Mouse (Mus musculus): ENCODE measurements around the gene Rnf149. TPM values are rescaled to one million over a fixed set of nuclear protein-coding genes. Genes with fewer than 3 reads are reported as not detected.

The Rnf149 gene
- polyA plus RNA-seq, 1 experiment: 15.5 TPM

DNA sequence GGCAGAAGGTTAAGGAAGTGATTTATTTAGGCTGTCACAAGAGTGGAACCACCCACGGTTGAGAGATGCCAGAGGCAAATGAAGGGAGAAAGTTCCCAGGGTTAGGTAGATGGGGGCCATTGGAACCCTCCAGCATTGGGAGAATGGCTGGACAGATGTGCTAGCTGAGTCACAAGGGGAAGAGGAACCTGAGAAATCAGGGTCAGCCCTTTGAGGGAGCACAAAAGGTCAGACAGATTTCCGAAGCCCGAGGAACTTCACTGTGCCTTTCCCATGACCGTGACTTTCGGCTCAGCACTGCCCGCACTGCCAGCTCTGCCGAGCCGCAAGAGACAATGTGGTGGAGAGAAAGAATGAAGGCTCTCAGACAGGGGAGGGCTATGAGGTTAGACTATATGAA, 65.4 kb downstream of the Rnf149 start:
- Histone ChIP-seq H3K4me3 (ENCODE audit: extremely low read depth, insufficient read depth, insufficient read length) (no peak overlapping the region), H3K27ac (ENCODE audit: insufficient read depth, low read length) (no peak overlapping the region), H3K36me3 (ENCODE audit: control insufficient read depth, insufficient read depth, low read length) (no peaks in the 10 kb centered on the region), H3K4me1 (ENCODE audit: control insufficient read depth, insufficient read depth, insufficient read length) (no peaks in the 10 kb centered on the region), H3K27me3 (ENCODE audit: control insufficient read depth, insufficient read depth, low read length) (no peaks in the 10 kb centered on the region)
- 84% methylated on average over 8 of the region's 8 CpGs for WGBS
- TF ChIP-seq CTCF (IDR thresholded peaks at IDR 0.05; ENCODE audit: extremely low read depth, insufficient read depth, insufficient read length, insufficient replicate concordance) (no peak), POLR2A (IDR thresholded peaks at IDR 0.05; ENCODE audit: low read depth, low read length) (no peak)
- DNase-seq (ENCODE audit: low read depth in 1 of 2, low spot score in 2 of 2): no peak

DNA sequence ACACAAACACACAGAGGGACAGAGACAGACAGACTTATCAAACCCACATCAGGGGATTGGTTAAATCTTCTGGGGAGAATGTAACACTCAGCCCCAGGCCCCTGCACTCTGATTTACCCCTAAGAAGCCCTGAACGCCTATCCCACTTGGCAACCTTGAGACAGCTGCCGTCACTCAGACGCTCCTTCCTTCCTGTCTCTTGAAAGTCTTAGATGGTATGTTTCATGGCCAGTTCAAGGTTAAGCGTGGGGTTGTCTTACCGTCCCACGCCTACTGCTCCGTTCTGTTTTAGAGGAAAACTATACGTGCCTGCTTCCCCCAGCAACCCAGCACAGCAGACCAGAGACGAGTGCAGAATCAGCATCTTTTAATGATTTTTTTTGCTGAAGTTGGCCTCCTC, 71.6 kb downstream of the Rnf149 start:
- H3K27me3 ChIP-seq (ENCODE audit: control insufficient read depth, insufficient read depth, low read length): no peaks in the 10 kb centered on the region
- WGBS: 61% methylated on average over 9 of the region's 9 CpGs
- H3K4me1 ChIP-seq (ENCODE audit: control insufficient read depth, insufficient read depth, insufficient read length): peaks cover 10% of the 10 kb centered on the region; the same call in 1 of the 2 replicates
- TF ChIP-seq CTCF (IDR thresholded peaks at IDR 0.05; ENCODE audit: extremely low read depth, insufficient read depth, insufficient read length, insufficient replicate concordance) (no peak), POLR2A (IDR thresholded peaks at IDR 0.05; ENCODE audit: low read depth, low read length) (no peak)
- H3K27ac ChIP-seq (ENCODE audit: insufficient read depth, low read length): no peak overlapping the region
- no peaks in the 10 kb centered on the region for H3K36me3 ChIP-seq (ENCODE audit: control insufficient read depth, insufficient read depth, low read length)
- H3K4me3 ChIP-seq (ENCODE audit: extremely low read depth, insufficient read depth, insufficient read length): no peak overlapping the region
- no peak for DNase-seq (ENCODE audit: low read depth in 1 of 2, low spot score in 2 of 2)

DNA sequence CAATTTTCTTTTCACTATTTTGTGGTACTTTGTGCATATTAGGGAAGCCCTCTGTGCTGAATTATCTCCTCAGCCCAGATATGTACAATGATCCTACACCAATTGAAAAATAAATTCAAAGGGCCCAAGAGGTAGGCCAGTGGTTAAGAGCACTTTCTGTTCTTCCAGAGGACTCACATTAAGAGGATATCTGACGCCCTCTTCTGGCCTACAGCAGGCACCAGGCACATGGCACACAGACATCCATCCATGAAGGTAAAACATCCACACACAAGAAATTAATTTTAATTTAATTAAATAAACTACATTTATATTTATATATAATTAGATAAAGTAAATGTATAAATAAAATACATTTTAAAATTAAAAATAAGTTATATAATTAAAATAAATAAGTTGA, 72.9 kb downstream of the Rnf149 start:
- H3K27me3 ChIP-seq (ENCODE audit: control insufficient read depth, insufficient read depth, low read length): no peaks in the 10 kb centered on the region
- H3K4me3 ChIP-seq (ENCODE audit: extremely low read depth, insufficient read depth, insufficient read length): no peak overlapping the region
- no peak overlapping the region for H3K27ac ChIP-seq (ENCODE audit: insufficient read depth, low read length)
- peaks cover 10% of the 10 kb centered on the region; the same call in 1 of the 2 replicates for H3K4me1 ChIP-seq (ENCODE audit: control insufficient read depth, insufficient read depth, insufficient read length)
- peak; percentile 8; the same call in 1 of the 2 replicates for TF ChIP-seq CTCF (IDR thresholded peaks at IDR 0.05; ENCODE audit: extremely low read depth, insufficient read depth, insufficient read length, insufficient replicate concordance)
- no peak for TF ChIP-seq POLR2A (IDR thresholded peaks at IDR 0.05; ENCODE audit: low read depth, low read length)
- DNase-seq (ENCODE audit: low read depth in 1 of 2, low spot score in 2 of 2): no peak
- no peaks in the 10 kb centered on the region for H3K36me3 ChIP-seq (ENCODE audit: control insufficient read depth, insufficient read depth, low read length)
- WGBS: 19% methylated on average over 1 of the region's 1 CpGs

DNA sequence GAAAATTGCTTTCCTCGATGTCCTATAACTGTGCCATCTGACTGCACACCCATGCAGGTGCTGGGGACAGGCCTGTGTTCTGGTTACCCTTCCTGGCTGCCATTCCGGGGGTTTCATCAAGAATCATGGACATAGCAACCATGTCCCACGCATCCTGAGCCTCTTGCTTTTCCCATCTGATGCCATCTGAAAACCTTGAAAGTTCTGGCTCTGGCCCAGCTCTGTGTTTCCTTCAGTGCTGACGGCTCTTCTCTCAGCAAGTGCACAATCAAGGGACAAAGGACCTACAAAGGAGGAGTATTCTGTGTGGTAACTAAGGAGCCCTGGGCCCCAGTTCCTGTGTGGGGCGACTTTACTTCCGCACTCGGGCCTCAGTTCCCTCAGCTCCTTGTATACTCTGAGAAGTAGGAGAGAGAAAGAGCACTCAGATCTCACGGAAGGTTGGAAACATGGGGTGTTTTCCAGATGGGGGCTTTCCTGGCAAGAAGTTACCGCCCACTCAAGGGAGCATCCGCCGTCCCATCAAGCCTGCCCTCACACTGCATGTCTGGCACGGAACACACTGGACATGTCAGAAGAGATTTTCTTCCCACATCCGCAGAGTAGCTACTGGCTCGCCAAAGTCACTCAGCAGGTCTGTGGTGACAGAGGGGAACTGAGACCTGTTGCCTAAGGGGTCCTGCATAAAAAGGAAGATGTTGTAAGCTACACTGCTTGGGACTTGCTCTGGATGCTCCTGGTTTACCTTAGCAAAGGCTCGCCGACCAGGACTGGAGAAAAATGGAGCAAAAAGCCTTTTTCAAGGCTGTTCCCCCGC, 74.2 kb downstream of the Rnf149 start:
- Histone ChIP-seq H3K4me3 (ENCODE audit: extremely low read depth, insufficient read depth, insufficient read length) (no peak overlapping the region), H3K27ac (ENCODE audit: insufficient read depth, low read length) (peak overlapping the region; percentile 59), H3K36me3 (ENCODE audit: control insufficient read depth, insufficient read depth, low read length) (no peaks in the 10 kb centered on the region), H3K4me1 (ENCODE audit: control insufficient read depth, insufficient read depth, insufficient read length) (peaks cover 10% of the 10 kb centered on the region; the same call in 1 of the 2 replicates), H3K27me3 (ENCODE audit: control insufficient read depth, insufficient read depth, low read length) (no peaks in the 10 kb centered on the region)
- peak in 1 of 2 experiments; percentile 20 for DNase-seq (ENCODE audit: low read depth in 1 of 2, low spot score in 2 of 2)
- WGBS: 47% methylated on average over 17 of the region's 17 CpGs
- TF ChIP-seq CTCF (IDR thresholded peaks at IDR 0.05; ENCODE audit: extremely low read depth, insufficient read depth, insufficient read length, insufficient replicate concordance) (no peak), POLR2A (IDR thresholded peaks at IDR 0.05; ENCODE audit: low read depth, low read length) (no peak)

Other genes with a start within 250 kb of the Rnf149 start
- 163 and 209 TPM in 2 replicates for gene Rpl31, start 209.6 kb downstream of the Rnf149 start, polyA plus RNA-seq (2012; rRNA removed)
- gene Tbc1d8, start 98.7 kb downstream of the Rnf149 start, polyA plus RNA-seq (2012; rRNA removed): 21.8 and 26.2 TPM in 2 replicates
- 11.2 and 17.9 TPM in 2 replicates for gene Cnot11, start 42.4 kb downstream of the Rnf149 start, polyA plus RNA-seq (2012; rRNA removed)
- gene Creg2, start 74.1 kb upstream of the Rnf149 start, polyA plus RNA-seq (2012; rRNA removed): 0.05 and 0.07 TPM in 2 replicates
- 0.08 TPM in 1 of 2 replicates, not detected in the other for gene Rfx8, start 143.6 kb upstream of the Rnf149 start, polyA plus RNA-seq (2012; rRNA removed)
- gene Gm3646, start 227.9 kb upstream of the Rnf149 start, polyA plus RNA-seq (2012; rRNA removed): not detected in 2 replicates

All from spleen, adult 2 months (tissue).